Mouse (Mus musculus) 3134 (cell line): Measurements from ENCODE around the gene Golga2.

ENCODE experiments used
- DNase-seq: peaks from one replicate; pipeline ENCODE4 v3.0.0-alpha.2; 2011; ENCODE audit warnings: low spot score; ENCODE audit not compliant: insufficient read length; ENCODE audit errors: extremely low read depth

Gene Golga2

DNA sequence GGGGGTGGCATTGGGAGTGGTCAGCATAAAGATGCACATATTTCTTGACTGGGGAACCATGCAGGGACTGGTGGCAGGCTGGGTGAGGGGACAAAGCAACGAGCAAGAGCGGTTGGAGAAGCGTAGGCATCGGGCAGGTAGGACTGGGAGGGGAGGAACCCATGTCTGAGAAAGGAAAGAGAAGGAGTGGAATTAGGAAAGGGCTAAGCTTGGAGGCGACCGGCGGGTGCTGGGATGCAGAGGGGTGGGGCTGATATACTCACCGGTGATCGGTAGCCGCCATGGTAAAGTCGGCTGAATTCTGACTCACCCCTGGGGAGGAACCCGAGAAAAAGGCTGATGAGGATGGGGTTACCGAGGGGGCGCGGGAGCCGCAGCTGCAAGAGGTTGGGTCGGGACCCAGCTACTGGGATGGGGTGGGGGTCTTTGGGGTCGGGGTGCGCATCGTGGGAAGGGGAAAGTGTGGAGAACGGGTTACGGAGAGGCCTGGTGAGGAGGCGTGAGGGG is at the start of gene Golga2:
TSS of gene Golga2 (plus strand) at position 51 of the 507 bp plus-strand sequence.
- no peak for DNase-seq

DNA sequence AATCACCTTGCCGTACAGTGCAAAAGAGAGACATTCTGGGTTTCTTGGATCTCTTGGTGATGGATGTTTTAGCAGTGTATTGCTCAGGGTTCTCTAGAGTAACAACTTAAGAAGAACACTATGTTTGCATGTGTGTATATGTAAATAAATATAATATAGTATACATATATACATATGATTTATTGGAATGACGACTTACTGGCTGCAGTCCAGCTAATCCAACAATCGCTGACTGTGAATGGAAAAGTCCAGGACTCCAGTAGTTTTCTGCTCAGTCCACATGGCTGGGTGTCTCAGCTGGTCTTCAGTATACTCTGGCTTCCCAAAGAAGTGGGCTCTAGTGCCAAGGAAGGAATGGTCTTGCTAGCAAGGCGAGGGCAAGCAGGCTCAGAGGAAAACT is 49.6 kb upstream of the Golga2 start:
- DNase-seq = no peak

DNA sequence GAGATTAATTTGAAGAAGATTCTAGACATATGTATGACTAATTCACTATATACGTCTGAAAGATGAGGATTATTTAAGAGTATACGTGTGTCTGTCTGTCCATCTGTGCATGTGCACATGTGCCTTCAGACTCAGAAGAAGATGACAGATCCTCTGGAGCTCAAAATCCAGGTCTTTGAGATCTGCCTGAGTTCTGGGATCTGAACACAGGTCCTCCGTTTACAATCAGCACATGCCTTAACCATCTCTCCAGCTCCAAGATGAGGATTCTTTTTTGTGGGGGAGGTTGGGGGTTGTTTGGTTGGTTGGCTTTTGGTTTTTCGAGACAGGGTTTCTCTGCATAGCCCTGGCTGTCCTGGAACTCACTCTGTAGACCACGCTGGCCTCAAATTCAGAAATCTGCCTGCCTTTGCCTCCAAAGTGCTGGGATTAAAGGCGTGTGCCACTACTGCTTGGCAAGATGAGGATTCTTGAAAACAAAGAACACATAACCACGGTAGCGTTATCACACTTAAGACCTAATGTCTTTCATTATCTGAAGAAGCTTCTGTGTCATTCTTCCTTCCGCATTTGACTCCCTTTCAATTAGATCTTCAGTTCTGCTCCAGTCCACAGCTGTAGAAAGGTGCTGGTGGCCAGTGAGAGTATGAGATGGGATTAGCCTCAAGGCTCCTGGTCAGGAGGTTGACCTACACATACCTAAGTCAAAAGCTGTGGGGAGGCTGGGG is 48.3 kb upstream of the Golga2 start:
- no peak for DNase-seq

DNA sequence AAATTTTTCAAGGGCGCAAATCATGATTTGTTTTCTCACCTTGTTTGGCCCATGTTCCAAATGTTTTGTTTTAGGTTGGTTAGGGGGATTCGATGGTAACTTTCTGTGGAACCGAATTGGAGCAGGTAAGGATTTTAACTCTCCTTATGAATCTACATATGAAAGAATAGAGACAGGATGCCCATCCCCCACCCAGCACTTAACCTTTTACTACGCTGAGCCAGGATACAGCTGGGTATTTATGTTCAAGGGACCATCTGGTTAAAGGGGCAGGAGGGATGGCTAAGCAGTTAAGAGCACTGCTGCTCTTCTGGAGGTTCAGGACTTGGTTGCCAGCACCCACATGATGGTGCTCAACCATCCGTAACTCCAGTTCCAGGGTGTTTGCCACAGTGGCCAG is 46.6 kb upstream of the Golga2 start:
- no peak for DNase-seq

DNA sequence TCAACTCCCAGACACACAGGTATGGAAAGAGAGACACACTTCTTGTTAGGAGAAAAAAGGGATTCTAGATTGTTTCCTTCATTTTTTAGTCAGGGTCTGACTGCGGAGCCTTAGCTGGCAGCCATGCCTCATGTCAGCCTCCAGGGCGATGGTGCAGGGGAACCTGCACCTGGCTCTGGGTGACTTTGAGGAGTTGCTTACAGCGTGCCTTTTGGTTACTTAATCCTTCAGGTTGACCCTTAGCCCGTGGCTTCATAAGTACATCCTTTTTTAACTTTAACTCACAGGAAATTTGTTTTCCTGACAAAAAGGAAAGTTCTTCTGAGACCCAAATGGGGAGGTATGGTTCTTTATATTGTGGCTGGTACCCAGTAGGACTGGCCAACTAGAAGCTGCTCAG is 44.2 kb upstream of the Golga2 start:
- DNase-seq = no peak

DNA sequence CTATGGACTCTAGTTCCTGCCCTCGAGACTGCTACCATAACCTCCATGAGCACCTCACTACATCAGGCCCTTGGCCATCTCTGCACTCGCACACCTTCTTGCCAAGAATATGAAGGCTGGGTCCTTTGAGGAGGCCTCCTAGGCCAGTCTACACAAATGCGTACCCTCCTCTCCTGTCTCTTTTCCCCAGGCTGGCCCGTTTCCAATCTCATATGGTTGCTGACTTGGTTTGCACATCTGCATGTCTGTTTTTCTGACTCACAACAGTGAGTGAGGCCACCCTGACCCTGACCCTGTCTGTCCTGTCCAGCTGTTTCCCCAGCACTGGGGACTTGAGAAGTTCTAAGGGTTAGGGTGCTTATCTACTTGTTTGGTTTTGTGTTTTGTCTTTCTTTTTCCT is 40.4 kb upstream of the Golga2 start:
- DNase-seq = no peak

DNA sequence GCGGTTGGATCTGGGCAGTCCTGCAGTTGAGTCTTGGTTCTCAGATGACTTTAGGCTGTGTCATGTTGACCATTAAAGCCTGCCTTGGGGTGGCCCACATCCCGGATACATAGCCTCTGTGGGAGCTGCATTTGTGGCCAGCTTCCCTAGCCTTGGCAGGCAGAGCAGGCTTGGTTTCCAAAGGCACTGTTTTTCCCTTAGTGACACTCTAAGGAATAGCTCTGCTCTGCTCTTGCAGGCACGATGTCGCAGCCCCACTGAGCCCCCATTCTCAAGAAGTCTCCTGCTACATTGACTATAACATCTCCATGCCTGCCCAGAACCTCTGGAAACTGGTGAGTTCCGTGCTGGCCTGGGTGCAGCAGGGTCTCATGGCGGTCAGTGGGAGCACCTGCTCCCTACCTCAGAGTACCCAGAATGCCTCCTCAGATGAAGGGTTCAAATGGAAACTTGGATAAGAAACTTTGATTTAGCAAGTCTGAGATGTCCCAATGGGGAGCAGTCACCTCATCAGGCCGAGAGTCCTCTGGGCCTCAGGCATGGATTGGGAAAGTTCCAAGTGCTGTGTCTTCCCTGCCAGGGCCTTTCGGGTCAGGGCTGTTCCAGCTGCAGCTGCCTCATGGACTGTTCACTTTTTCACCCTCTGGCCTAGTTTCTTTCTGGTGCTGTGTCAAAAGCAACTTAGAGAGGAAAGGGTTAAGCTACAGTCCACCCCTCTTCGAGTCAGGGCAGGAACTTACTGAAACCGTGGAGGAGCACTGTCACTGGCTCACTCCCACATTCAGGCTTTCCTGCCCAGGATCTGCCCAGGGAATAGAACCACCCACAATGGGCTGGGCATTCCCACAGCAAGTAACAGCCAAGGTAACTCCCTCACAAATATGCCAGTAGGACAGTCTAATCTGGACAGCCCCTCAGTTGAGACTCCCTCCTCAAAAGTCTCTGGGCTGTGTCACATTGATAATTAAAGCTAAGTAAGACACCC is 38.5 kb upstream of the Golga2 start:
- no peak for DNase-seq

DNA sequence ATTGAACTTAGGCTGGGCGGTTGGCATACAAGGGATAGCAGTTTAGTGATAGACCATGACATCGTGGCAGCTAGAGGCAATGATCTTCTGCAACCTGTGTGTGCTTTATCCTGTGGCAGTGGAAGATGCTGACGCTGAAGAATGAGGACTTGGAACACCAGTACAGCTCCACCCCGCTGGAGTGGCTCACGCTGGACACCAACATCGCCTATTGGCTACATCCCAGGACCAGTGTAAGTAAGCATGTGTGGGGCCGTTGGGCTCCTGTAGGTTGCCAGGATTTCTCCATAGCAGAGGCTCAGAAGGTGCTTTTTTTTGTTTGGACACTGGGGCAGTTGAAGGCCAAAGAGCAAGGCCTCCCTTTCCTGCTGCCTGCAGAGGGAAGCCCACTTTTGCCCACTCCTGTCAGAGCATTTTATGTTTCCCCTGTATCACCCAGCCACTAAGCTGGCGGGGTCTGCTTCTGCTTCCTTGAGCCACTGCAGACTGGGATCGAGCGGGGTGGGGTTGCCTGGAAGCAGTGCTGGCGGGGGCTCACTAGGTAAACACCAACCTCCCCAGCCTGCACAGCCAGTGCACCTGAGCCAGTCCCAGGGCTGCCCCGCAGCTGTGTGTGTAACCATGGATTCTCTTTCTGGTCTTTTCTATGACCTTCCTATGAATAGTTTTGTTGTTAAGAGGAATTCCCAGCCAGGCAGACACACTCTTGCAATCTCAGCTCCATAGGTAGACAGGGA is 35.2 kb upstream of the Golga2 start:
- DNase-seq = no peak

DNA sequence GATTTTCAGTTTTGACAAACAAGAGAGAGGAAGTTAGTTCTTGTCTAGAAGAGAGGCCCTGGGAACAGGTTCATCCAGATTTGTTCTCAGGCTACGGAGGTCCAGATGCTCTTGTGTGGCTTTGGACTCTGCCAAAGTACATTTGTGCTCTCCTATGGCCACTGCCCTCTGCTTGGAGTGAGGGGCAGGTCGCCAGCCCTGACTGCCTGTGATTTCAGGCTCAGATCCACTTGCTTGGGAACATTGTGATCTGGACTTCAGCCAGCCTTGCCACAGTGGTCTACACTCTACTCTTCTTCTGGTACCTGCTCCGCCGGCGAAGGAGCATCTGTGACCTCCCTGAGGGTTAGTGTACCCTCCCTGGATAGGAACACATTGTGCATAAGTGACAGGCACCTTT is 34.5 kb upstream of the Golga2 start:
- no peak for DNase-seq

DNA sequence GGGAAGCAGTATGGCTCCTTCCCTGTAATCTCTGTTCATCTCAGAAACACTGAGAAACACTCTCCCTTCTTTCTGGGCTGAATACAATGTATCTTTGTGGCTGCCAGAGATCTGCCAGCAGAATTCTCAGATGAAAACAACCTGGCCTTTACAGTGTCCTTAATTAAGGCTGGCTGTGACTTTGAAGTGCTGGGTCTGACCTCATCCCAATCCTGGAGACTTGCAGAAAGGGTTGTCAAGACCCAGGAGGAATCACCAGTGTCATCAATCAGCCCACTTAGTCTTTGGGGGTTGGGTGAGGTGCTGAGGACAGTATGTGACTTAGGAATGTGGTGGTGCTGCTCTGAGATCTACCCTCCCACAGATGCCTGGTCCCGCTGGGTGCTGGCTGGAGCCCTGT is 33.8 kb upstream of the Golga2 start:
- no peak for DNase-seq

DNA sequence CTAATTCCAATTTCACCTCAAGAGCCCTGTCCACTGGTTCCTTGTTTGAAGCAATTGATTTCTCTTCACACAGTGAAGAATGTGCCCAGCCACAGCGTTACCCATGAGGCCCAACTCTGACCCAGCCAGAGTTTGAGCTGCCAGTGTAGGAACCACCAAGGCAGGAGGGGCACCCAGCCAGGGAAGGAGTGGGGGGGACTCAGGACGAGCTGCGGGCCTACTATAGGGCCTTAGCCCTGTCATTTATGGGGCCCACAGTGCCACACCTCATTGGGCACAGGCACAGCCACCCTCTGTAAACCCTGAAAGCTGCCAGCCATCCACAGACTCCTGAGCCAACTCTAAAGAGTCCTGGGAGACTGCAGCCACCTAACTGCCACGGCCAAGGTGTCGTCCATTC is 32.6 kb upstream of the Golga2 start:
- DNase-seq = no peak

DNA sequence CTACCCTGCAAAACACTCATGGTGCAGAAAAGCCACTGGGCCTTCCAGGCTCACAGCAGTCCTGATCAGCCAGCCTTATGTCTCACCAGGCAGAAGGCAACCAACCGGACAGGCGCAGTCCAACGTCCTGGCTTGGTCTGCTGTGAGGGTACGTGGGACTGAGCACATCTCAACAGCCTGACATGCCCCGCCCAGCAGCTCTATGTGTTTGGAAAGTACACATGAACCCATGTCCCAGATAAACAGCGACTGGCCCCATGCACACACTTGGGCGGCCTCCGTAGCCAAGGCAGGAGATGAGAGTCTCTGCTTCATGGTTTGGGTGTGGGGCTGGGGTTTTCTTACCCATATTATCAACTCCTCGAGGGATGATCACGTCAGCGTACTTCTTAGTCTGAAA is 30.9 kb upstream of the Golga2 start:
- no peak for DNase-seq

DNA sequence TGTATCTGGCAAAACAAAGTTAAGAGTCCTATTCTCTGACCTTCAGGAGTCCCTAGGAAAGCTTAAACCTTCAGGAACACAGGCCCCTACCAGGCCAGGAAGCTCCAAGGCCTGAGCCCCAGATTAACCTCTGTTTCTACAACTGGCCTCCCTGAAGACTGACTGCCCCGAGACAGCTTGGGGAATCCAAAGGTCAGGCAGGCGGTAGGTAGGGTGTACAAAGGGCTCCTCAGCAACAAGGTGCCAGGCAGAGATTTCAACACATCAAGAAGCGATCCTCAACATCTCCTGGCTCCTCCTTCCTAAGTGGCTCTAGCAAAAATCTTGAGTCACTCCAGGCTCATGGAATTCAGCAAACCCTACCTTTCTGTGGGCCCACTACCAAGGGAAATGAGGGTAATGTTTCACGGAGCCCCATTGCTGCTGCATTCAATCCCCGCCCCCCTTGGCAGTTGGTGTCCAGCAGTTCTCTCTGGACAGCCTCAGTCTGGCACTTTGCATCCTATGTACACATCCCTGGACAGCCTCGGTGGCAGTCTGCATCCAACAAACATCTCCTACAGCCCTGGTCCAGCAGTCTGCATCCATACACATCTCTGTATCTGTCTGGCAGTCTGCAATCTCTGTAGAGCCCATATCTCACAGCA is 28.2 kb upstream of the Golga2 start:
- DNase-seq = no peak

DNA sequence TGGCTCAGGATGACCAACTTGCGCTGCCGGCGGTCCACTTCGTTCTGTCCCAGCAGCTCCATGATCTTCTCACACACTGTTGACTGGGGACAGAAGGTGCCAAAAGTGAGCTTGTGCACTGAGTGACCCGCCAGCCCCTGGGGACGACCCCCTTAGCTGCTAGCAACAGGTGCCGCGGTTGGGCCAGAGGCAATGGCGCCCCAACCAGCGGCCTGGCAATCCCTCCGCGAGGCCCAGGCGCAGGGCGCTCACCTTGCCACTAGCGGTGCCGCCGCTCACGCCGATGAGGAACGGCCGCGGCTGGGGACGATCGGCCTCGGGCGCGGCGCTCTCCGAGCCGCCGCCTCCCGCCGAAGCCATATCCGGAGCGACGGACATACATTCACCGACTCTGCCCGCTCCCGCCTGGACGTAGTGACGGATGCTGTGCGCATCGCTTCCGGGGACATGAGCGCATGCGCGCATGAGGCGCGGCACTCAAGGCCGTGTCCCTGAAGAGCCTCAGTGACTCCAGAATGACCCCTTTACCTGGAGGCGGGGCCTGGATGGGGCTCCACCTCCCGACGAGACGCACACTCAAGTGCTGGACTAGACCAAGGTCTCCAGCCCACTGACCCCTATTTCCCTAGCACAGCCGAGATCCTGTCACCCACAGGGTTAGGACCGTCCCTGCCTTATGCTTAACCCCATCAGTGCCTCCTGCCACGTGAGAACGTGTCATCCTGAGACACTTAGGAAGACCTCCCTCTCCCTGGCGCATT is 27.3 kb upstream of the Golga2 start, which contains the start of gene Uck1:
TSS of gene Uck1 (minus strand) at position 503 of the 761 bp plus-strand sequence.
- DNase-seq = peak; percentile 94

DNA sequence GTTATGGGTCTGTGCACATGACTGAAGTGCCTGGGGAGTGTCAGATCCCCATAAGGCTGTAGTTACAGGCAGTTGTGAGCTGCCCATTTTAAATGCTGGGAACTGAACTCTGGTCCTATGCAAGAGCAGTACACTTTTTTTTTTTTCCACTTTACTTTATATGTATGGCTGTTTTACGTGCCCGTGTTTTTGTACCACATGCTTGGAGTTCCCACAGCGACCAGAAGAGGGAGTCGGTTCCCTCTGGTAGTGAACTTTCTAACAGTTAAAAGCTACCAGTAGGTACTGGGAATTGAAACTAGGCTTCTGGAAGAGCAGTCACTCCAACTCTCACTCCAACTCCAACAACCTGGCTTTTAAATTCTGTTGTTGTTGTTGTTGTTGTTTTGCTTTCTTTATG is 26.5 kb upstream of the Golga2 start:
- no peak for DNase-seq

DNA sequence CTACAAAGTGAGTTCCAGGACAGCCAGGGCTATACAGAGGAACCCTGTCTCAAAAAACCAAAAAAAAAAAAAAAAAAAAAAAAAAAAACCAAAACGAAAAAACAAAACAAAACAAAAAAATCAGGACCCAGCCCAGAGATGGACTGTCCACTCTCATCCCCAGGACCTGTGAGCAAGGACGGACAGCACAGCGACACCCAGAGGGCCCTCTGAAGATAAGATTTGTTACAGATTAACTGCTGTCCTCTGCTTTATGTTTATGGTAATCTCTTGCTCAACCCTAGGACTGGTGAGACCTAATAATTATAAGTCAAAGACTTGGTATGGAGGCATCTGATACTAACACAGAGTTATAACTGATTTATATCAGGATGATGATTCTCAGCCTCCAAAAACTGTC is 11.4 kb upstream of the Golga2 start:
- no peak for DNase-seq

DNA sequence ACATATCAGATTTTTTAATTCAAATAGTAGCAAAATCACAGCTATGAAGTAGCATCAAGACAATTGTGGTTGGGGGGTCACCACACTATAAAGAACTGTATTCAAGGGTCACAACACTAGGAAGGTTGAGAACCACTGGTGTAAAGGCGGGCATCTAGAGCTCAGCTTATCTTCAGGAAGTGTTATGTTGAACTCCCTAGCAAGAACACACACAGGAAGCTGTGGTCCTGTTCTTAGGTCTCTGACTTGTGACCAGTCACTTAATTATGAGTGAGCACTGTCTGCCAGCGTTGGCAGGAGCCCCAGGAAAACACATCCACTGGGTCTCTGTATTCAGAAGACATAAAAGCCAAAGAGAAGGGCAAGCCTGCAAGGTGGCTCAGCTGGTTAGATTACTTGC is 4.9 kb upstream of the Golga2 start:
- no peak for DNase-seq

DNA sequence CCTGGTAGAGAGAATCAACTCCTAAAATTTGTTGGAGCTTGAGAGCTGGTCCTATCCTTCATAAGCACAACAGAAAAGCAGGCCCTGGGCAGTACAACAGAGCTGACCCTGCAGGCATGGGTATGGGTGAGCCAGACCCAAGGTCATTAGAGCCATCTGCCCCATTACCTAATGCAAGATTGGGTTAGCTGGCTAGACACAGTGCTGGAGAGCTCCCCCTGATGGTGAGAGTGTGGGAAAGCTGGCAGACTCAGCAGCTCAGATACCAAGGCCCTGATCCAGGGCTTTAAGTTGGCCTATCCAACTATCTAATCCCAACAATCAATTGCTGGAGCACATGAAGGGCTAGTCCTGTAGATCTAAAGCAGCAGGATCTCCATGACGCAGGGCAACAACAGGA is 4.5 kb upstream of the Golga2 start:
- DNase-seq = peak; percentile 20

DNA sequence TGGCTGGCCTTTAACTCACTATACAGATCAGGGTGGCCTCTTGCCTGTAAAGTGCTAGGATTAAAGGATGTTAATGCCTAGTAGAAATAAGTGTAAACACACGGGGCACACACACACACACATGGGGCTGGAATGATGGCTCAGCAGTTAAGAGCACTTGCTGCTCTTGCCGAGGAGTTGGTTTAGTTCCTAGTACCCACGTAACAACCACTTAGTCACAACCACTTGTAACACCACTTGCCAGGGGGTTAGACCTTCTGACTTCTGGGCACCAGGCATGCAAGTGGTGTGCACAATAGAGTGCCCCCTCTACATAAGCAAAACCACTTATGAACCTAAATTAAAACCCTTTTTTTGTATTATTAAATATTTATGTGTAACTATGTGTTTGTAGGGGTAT is 3.2 kb upstream of the Golga2 start:
- no peak for DNase-seq

DNA sequence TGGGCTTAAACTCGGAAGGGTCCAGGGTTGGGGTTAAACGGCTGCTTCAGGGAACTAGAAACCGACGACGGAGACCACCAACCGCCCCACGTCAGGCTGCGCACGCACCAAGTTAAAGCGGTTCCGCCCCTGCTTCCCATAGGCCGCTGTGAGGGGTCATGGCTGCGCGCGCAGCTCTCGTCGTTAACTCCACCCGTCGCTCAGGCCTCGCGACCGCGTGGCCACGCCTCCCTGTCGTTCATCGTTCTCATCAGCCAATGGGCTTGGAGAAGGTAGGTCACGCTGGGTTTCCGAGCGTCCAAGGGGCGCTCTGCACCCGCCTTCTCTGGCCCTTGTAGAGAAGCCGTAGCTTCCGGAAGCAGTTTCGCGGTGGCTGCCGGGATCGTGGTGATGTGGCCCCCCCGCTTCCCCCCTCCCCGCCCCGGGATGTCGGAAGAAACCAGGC is 761 bp downstream of the Golga2 start, which contains the start of gene Swi5:
TSS of gene Swi5 (minus strand) at position 153 of the 445 bp plus-strand sequence.
- peak; percentile 99 for DNase-seq
